Mouse (Mus musculus): Measurements from ENCODE around the gene Gtf2h2.
"Not testable (repeated sequence)": the region's sequence is repeated elsewhere in the genome, so short reads cannot be mapped to it uniquely, and the experiment has no call there.

The Gtf2h2 gene

DNA sequence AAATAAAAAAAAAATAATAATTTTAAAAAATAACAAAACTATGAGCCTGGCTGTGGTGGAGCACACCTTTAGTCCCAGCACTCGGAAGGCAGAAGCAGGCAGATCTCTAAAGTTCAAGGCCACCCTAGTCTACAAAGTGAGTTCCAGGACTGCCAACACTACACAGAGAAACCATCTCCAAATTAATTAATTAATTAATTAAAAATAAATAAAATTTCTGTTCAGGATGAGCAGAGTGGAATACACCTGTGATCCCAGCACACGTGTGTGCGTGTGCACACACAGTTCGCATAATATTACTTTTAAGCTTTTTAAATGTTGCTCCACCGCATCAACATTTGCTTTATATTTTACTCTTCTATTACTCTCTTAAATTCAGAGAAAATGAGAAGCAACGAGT lies 756 bp downstream of the Gtf2h2 start:
- in situ Hi-C loops (cut with MboI, MseI), result loop anchor here (5.0 to 25.0 kb wide), 2 partner anchors 96 to 404 kb away; no protein-coding TSS in a partner anchor

DNA sequence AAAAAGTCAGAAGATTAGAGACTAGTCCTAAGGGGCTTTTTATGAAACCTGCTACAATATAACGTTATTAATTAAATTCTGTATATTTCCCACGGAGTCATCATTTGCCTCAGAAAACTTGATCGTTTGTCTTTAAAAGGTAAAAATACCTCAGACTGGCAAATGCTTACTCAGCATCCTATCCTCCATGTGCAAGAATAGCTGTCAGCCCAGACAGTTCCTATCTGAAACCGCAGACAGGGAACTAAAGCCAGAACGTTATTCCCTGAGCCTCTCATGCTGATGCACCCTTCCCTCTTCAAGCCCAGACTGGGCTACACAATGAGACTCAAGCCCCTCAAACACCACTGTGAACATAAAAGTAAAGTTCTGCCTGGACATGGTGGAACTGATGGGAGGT lies 2.0 kb downstream of the Gtf2h2 start:
- in situ Hi-C loops (cut with MboI, MseI), result loop anchor here (5.0 to 25.0 kb wide), 2 partner anchors 97 to 403 kb away; no protein-coding TSS in a partner anchor

DNA sequence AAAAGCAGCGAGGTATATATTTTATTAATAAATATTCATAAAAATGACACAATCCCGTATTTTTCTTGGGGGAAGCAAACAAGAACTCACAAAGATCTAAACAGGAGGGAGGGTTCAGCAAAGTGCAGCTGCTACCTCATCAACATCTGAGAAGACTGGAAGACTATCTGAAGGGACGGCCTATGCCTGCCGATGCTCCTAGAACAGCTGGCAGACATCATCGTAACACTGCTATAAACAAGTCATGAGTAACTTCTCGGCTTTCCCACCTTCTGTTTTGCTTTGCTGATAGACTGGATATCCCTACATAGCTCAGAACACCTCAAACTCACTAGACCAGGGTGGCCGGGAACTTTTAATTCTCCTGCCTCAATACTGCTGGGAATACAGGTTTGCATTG lies 8.8 kb downstream of the Gtf2h2 start:
- in situ Hi-C loops (cut with MboI, MseI), result loop anchor here (25.0 kb wide), 1 partner anchor 396 kb away; no protein-coding TSS in a partner anchor

DNA sequence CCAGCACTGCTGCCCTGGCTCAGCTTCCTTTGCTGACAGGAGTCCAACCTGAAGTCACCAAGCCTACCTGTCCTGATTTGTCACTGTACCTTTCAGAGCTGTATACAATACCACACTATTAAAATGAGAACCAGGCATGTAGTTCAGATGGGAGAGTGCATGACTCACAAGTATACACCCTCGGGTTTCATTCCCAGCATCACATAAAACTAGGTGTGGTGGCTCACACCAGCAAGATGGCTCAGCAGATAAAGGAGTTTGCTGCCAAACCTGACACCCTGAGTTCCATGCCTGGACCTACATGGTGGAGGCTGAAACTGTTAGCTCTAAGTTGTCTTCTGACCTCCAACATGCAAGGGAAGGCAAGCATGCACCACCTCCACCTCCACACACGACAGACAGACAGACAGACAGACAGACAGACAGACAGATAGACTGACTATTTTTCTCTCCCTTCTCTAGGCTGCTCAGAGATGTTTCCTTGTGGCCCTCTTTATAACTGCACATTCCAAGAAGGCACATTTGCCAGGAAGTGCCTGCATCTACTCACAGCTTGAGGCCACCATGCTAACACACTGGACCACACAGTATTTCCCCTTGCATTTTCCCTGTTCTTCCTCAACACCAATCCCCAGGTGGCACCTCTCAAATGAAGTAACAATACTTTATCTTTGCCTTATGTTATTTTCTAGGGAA lies 28.7 kb downstream of the Gtf2h2 start:
- in situ Hi-C loops (cut with MboI, MseI), result loop anchor here (25.0 kb wide), 1 partner anchor 426 kb away; no protein-coding TSS in a partner anchor

DNA sequence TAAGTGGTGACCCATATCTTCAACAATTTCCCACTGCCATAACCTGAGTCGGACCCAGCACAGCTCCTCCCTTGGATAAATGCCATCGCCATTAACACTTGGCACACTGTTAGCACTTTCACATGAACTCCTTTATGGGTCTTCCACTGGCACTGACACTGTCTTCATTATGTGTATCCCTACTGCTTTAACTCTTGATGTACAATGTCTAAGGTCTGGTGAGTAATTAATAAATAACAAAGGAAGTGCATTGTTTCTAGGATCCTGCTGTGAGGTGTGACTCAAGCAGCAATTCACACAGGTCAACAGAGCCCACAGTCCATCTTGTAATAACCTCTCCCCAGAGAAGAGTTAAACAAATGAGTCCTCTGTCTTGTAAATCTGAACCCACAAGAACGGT lies 31.0 kb downstream of the Gtf2h2 start:
- in situ Hi-C loops (cut with MboI, MseI), result loop anchor here (25.0 kb wide), 1 partner anchor 424 kb away; no protein-coding TSS in a partner anchor

DNA sequence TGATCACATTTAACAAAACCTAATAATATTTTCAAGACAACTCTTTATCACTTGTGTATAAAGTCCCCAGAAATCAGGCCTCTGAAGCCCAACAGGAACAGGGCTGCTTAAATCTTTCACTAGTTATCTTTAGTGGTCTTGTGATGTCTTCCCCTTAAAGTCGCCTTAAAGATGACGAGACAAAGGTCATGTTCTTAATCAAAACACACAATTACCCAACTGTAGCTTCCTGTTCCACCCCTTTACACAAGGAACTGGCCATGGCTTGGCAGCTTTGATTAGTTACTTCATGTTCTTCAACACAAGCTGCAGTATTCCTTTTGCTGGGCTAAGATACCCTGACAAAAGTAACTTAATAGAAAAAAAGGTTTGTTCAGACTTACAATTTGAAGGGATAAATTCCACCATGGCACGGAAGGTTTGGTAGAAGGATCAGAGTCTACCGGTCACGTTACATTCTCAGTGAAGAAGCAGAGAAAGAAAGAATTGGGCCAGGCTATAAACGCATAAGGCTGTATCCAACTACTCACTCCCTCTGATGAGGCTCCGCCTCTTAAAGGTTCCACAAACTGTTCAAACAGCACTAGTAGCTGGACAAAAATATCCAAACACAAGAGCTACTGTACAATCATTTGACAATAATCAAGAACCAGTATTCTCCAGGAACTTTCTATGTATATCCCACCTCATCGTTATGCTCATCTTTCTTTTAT lies 39.8 kb downstream of the Gtf2h2 start, which contains the start of gene Naip1:
Gene Naip1, minus strand, starts transcription at position 455 of the 713 bp plus-strand sequence.
- in situ Hi-C loops (cut with MboI, MseI), result loop anchor here (25.0 kb wide), 1 partner anchor 415 kb away; no protein-coding TSS in a partner anchor

DNA sequence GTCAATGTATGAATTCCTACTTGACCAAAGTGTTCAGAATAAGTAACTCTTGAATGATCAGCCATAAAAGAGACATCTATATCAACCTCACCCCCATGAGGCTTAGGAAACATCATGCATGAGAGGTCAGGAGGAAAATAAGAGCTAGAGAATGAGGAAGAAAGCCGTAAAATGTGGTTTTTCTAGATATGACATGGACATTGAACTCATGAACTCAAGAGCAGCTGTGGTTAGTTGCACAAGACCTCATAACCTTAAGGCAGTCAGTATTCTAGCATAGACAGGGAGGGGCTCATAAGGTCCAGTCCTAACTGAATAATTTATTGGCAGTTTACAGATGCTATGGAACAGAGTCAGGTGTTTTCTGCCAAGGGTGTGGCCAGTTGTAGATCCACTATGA lies 42.9 kb downstream of the Gtf2h2 start:
- in situ Hi-C loops (cut with MboI, MseI), result no loop called here

DNA sequence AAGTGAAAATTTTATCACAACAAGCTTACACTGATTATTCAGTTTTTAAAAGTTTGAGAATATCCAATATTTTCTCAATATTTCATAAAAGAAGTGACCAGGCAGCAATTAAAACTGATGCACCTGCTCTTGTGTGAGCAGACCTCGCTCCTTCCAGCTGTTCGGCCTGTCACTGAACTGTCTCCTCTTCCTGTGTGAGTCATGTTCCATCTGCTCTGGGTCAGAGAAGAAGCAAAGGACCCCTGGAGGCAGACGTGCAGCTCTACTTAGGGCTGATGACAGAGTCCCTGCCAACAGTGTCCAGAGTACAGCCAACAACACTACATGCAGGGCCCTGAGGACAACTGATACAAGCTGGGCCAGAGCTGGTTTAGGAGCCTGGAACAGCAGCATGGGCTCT lies 52.3 kb downstream of the Gtf2h2 start:
- in situ Hi-C loops (cut with MboI, MseI), result no loop called here

- in situ Hi-C loops (cut with MboI, MseI), result no loop called here
Observed at GRCm38 (mm10) chr13:100438701-100439100, 53.7 kb downstream of the Gtf2h2 start.

GRCm38 (mm10) chr13:100437322-100437825 lies 55.0 kb downstream of the Gtf2h2 start:
- in situ Hi-C loops (cut with MboI, MseI), result no loop called here

- in situ Hi-C loops (cut with MboI, MseI), result not testable (repeated sequence)
Observed at GRCm38 (mm10) chr13:100436556-100437163, 55.7 kb downstream of the Gtf2h2 start.

- in situ Hi-C loops (cut with MboI, MseI), result not testable (repeated sequence)
Observed at GRCm38 (mm10) chr13:100419958-100420357, 72.4 kb downstream of the Gtf2h2 start.

GRCm38 (mm10) chr13:100414428-100414827 lies 78.0 kb downstream of the Gtf2h2 start:
- in situ Hi-C loops (cut with MboI, MseI), result no loop called here

Measured in T-helper 1 cell (primary cell).